In the genomic region with DNA sequence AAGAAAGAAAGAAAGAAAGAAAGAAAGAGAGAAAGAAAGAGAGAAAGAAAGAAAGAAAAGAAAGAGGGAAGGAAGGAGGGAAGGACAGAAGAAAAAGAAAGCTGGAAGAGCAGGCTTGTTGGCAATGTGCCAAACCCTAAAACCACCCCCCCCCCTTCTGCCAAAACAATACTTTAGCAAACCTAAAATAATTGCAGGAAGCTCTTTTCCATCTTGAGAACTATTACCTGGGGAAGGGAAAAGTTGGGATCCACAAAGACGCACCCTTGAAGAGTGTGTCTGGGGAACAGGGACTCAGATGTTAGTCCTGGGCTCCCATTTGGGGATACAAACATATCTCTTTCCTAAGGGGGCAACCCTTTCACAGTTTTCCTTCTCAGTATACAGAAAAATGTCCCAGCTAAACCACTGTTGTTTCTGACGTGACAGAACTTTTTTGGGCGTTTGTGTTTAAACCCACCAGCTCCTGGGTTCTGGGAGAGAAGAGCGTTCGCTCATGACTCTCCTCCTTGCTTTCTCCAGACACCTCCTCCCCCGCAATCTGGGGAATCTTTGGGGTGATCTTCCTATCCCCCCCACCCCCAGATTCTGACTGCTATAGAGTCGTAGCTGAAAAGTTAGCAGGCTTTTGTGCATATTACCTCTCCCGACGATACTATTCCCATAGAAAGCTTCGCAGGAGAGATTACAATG, we compare ENCODE assay signal across 8 mouse cellular contexts. TPM values are rescaled to one million over a fixed set of nuclear protein-coding genes. Genes with fewer than 3 reads are reported as not detected.
A peak's percentile ranks its signal among the peaks of the same experiment; 100 is the strongest.
DNase-seq lines count a peak whose midpoint lies in the region; ATAC-seq lines count a peak whose summit lies in the region.

No protein-coding gene starts in this region.

- H3K27ac ChIP-seq in heart, embryonic 10.5 days = peak overlapping the region; percentile 95
- no peak overlapping the region for H3K27ac ChIP-seq in neural tube, embryonic 12.5 days

- no peaks in the 10 kb centered on the region for H3K27me3 ChIP-seq in heart, embryonic 10.5 days (ENCODE audit: insufficient read depth, poor library complexity, severe bottlenecking)
- H3K27me3 ChIP-seq in neural tube, embryonic 12.5 days (replicated peaks) = 0 out of 2 replicates have a peak, but pooled peaks cover 2% of the 10 kb centered on the region

- 1% methylated on average over 10 of the region's 10 CpGs for WGBS in heart, embryonic 10.5 days
- WGBS in neural tube, embryonic 12.5 days = under 1% methylated on average over 10 of the region's 10 CpGs

- ATAC-seq in neural tube, embryonic 12.5 days (ENCODE audit: low FRiP score, low read depth) = no peak
- no peak for ATAC-seq in megakaryocyte progenitor cell, adult 5-6 weeks (replicated peaks; ENCODE audit: poor library complexity)

- peak; percentile 35 to 74 for DNase-seq in heart, adult 18-20 months
- no peak for DNase-seq in heart, adult 8-10 months (ENCODE audit: low spot score)
- DNase-seq in NIH3T3 (ENCODE audit: low read depth) = peak; percentile 61
- no peak for DNase-seq in heart, embryonic 10.5 days (ENCODE audit: low spot score)
- DNase-seq in kidney, postnatal 4 days = peak; percentile 19 to 48
- DNase-seq in layer of hippocampus, postnatal 36 days = no peak

- peak overlapping the region; percentile 99 for H3K9ac ChIP-seq in neural tube, embryonic 12.5 days

- peak overlapping the region; percentile 86 for H3K4me3 ChIP-seq in heart, embryonic 10.5 days
- peak overlapping the region; percentile 98 for H3K4me3 ChIP-seq in neural tube, embryonic 12.5 days

- no peaks in the 10 kb centered on the region for H3K36me3 ChIP-seq in heart, embryonic 10.5 days
- H3K36me3 ChIP-seq in neural tube, embryonic 12.5 days = no peaks in the 10 kb centered on the region

- peak overlapping the region; percentile 80 for H3K4me2 ChIP-seq in neural tube, embryonic 12.5 days (replicated peaks)

- H3K4me1 ChIP-seq in heart, embryonic 10.5 days = peaks cover 24% of the 10 kb centered on the region
- H3K4me1 ChIP-seq in neural tube, embryonic 12.5 days = peaks cover 13% of the 10 kb centered on the region; the same call in 1 of the 2 replicates

- H3K9me3 ChIP-seq in heart, embryonic 10.5 days = no peaks in the 10 kb centered on the region
- H3K9me3 ChIP-seq in neural tube, embryonic 12.5 days = no peaks in the 10 kb centered on the region

RNA-seq across cellular contexts. Expression of a gene that starts 1.3 kb away (rescaled TPM):
- total RNA-seq in heart, adult 18-20 months (2021) = not detected
- under 1 TPM in 2 of 4 experiments, not detected in 2; 0.23 to 0.41 TPM for total RNA-seq in heart, adult 8-10 months (2022)
- 0.33 and 1.1 TPM in 2 replicates for polyA plus RNA-seq in heart, embryonic 10.5 days (2016; fragmentation: Nextera tagmentation; extraction: Ambion mirVana)
- 17.3 and 20.4 TPM in 2 replicates for polyA plus RNA-seq in neural tube, embryonic 12.5 days (2016; fragmentation: Nextera tagmentation; extraction: Ambion mirVana)
- total RNA-seq in megakaryocyte progenitor cell, adult 5-6 weeks (2015) = not detected in 2 replicates
- not detected in 2 replicates for total RNA-seq in megakaryocyte progenitor cell, adult 5-6 weeks (2017)
- total RNA-seq in layer of hippocampus, postnatal 36 days (2021) = 1 to 10 TPM; 7.5 to 8.6 TPM

RNA-seq across cellular contexts. Expression of a gene that starts 4.0 kb away (rescaled TPM):
- total RNA-seq in heart, adult 18-20 months (2021) = 100 to 1,000 TPM; 115 to 127 TPM
- 100 to 1,000 TPM; 109 to 137 (median 121) TPM for total RNA-seq in heart, adult 8-10 months (2022)
- polyA plus RNA-seq in heart, embryonic 10.5 days (2016; fragmentation: Nextera tagmentation; extraction: Ambion mirVana) = 14.4 and 19.6 TPM in 2 replicates
- 42.4 and 47.8 TPM in 2 replicates for polyA plus RNA-seq in neural tube, embryonic 12.5 days (2016; fragmentation: Nextera tagmentation; extraction: Ambion mirVana)
- 21.5 and 35.1 TPM in 2 replicates for total RNA-seq in megakaryocyte progenitor cell, adult 5-6 weeks (2015)
- 1.5 and 3.9 TPM in 2 replicates for total RNA-seq in megakaryocyte progenitor cell, adult 5-6 weeks (2017)
- total RNA-seq in layer of hippocampus, postnatal 36 days (2021) = 100 to 1,000 TPM; 103 to 121 TPM

Comparison
In these comparisons a context has a peak if more than half of its experiments do, and no peak if none do; other contexts are left out.
1. DNase-seq: peak in heart, adult 18-20 months (2 of 2), NIH3T3 (single experiment) and kidney, postnatal 4 days (2 of 2); none in heart, adult 8-10 months (single experiment), heart, embryonic 10.5 days (single experiment) and layer of hippocampus, postnatal 36 days (0 of 2).
2. RNA of a gene that starts 1.3 kb away (total RNA-seq): 7.5 to 8.6 TPM in layer of hippocampus, postnatal 36 days; 0.23 to 0.41 TPM in heart, adult 8-10 months, not detected in heart, adult 18-20 months and not detected in megakaryocyte progenitor cell, adult 5-6 weeks; every median in the first group is over 4 times any median in the second.